Mouse (Mus musculus): ENCODE data around the gene Olfr1441. TPM values are rescaled to one million over a fixed set of nuclear protein-coding genes. Genes with fewer than 3 reads are reported as not detected.

Gene Olfr1441
- not detected for total RNA-seq (2021)
- long read RNA-seq, experiment 1, result 0 reads
- long read RNA-seq, experiment 2, result 0 reads

- DNase-seq (ENCODE audit: low spot score), result no peak
Observed at GRCm38 (mm10) chr19:12417361-12417760, at the start of gene Olfr1441. Gene Olfr1441, plus strand, starts transcription at chr19:12417433.

DNA sequence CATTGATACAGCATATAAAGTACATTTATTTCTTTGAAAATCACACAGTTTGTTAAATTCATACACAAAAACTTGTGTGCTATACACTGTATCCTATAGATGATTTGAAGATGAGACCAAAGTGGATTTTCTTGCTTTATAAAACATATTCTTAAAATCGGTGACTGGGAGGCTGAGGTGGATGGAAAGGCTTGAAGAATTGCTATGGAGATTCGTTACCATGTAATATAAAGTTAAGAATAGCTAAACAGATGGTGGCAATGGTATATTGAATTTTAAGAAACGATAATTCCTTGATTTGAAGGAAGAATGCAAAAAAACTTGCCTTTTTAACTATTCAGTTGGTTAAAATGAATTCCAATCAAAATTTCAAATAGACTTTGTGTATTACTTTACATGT is 44.2 kb upstream of the Olfr1441 start:
- DNase-seq (ENCODE audit: low spot score), result no peak

GRCm38 (mm10) chr19:12374465-12375025 is 42.7 kb upstream of the Olfr1441 start:
- no peak for DNase-seq (ENCODE audit: low spot score)

- no peak for DNase-seq (ENCODE audit: low spot score)
Observed at GRCm38 (mm10) chr19:12386979-12387378, 30.3 kb upstream of the Olfr1441 start, which contains the start of gene Olfr1440. Gene Olfr1440, plus strand, starts transcription at chr19:12387279.

DNA sequence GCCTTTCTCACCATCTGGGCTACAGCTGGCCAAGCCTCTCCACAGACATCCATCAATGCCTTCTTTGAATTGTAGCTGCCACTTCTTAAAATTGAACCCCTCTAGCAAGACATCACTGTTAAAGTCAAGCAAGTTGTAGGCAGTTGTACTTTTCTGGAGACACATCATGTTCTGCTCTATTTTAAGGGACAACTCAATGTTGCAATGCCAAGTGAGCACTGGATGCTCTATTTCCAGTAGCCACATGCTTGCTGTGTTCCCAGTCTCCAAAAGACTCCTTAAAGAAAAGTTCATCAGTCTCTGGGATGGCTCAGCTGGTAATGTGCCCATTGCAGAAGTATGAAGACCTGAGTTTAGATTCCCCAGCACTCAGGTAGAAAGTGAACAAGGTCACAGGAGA is 3.5 kb upstream of the Olfr1441 start:
- no peak for DNase-seq (ENCODE audit: low spot score)

DNA sequence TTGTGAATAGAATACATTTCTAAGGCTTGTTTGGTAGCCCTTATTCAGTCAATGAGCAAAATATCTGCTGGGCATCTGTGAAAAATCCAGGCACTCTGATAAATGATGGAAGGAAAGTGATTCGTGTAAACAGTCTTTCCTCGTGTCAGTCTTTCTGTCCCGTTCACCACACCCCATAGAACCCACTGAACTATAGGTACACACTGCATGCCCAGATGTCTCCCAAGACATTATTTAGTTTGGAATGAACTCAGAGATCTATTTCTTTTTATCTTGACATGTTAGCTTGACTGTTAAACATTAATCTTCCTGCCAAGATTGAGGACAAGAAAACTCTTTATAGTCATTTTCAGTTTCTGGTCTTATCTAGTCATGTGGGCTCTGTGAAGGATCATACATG is 1.1 kb downstream of the Olfr1441 start:
- no peak for DNase-seq (ENCODE audit: low spot score)

- no peak for DNase-seq (ENCODE audit: low spot score)
Observed at GRCm38 (mm10) chr19:12420555-12420954, 3.3 kb downstream of the Olfr1441 start.

DNA sequence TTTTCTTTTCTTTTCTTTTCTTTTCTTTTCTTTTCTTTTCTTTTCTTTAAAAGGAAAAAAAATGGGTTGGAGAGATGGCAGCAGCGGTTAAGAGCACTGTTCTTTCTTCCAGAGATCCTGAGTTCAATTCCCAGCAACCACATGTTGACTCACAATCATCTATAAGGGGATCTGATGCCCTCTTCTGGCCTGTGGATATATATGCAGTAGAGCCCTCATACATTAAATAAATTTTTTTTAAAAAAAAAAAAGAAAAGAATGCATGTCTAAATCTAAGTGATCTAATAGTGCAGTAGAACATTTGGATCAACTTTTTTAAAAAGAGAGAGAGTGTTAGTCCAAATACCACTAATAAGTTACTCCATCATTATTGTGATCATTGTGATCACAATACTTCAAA is 4.4 kb downstream of the Olfr1441 start:
- no peak for DNase-seq (ENCODE audit: low spot score)

- DNase-seq (ENCODE audit: low spot score), result no peak
Observed at GRCm38 (mm10) chr19:12427101-12427500, 9.9 kb downstream of the Olfr1441 start.

- no peak for DNase-seq (ENCODE audit: low spot score)
Observed at GRCm38 (mm10) chr19:12427605-12428004, 10.4 kb downstream of the Olfr1441 start, which contains the start of gene Pfpl. Gene Pfpl, plus strand, starts transcription at chr19:12427905.

DNA sequence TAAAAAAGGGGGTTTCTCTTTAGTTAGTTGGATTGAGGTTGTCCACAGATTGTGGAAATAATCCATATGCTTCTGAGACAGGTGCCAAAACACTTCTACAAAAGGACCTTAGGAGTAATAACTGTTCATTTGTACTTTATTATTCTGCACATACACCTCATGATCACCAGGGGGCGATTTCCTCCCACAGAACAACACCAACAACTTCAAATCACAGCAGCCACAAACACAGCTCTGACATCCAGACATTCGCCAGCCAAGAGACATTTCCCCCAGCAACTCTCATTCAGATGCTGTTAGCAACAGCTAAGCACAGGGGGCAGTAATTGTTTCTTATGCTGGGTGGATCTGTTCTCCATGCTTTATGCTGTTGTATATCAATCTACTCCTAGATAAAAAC is 15.8 kb downstream of the Olfr1441 start:
- DNase-seq (ENCODE audit: low spot score), result peak; percentile 44

DNA sequence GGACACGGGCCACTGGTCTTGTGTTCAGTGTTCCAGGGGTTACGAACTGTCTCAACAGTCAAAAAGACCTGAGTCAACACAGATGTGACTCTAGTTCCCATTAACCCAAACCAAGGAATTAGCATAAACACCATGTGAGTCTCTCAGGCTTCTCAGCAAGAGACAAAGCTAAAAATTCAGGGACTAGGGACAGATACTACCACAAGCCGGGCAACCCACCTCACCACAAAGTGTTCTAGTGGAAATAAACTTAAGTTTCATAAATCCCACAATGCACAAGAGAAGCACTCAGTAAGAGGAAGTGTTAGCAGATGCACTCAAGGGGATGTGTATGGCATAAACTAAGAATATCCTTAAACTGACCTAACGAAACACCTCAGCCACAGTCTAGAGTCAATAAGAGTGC is 17.8 kb downstream of the Olfr1441 start:
- no peak for DNase-seq (ENCODE audit: low spot score)

DNA sequence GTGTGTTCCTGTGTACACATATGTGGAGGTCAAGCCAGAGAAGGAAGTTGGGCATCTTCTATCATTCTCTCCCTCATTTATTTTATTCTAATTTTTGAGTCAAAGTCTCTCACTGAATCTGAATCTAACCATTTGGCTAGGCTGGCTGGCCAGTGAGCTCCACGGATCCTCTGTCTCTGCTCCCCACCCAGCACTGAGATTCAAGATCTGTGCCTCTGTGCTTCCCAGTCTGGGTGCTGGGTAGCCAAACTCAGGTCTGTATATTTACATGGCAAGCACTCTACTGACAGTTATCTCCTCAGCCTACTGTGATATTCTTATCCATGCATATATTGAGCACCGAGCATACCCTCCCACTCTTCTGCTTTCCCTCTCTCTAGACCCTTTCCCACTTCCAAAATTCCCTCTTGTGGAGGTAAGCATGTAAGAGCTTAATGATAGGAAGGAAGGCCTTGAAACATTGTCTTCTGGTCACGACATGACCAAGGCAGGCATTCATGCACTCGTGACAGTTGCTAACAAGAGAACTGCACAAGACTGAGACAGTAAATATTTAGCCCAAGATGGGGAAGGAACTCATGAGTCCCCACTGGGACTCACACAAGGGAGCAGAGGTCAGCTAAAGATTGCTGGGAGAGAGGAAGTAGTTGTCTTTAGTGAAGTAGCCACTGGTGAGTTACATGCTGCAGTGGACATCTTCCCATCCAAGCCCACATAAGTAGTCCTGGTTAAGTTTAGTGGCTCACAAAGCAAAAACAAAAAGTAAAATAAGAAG is 18.7 kb downstream of the Olfr1441 start:
- DNase-seq (ENCODE audit: low spot score), result no peak

DNA sequence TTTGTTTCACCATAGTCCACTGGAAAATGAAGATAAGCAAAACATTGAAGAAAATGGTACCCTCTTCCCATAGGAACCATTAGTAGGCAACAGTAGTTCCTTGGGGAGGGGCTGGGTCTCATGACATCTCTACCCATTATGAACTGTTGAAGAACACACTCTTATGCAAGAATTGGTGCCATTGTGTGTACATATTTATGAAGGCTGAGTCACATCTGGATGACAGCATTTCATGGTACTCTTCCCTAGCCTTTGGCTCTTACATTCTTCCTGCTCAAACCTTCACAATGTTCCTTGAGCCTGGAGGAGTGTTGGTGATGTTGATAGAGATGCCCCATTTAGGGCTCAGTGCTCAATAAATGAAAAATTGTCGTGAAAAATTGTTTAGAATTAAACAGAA is 22.3 kb downstream of the Olfr1441 start:
- DNase-seq (ENCODE audit: low spot score), result no peak

DNA sequence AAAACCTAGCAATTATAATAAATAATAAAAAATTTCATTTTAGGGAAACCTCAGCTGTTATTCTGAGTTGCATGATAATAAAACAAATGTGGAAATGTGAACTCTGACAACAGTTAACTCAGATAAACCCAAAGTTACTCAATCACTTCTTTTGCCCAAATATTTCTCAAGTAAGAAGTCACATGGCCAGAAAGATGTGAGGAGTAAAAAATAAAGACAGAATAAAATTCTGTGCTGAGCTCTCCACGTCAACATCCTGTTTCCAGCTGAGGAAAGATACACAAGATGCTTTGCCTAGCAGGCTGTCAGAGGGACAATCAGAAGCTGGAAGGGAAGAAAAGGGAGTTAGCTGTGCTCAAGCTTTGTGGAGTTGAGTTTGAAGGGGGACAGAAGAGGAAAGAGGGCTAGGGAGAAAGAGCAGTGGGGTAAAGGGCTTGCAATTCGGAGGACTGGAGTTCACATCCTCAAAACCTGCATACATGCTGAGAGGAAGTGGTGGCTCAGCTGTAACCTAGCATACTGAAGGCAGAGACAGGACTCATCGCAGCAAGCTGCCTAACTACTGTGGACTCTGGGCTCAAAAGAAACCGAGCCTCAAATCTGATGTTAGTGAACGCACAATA is 23.0 kb downstream of the Olfr1441 start:
- DNase-seq (ENCODE audit: low spot score), result no peak

GRCm38 (mm10) chr19:12442560-12442959 is 25.3 kb downstream of the Olfr1441 start:
- no peak for DNase-seq (ENCODE audit: low spot score)

DNA sequence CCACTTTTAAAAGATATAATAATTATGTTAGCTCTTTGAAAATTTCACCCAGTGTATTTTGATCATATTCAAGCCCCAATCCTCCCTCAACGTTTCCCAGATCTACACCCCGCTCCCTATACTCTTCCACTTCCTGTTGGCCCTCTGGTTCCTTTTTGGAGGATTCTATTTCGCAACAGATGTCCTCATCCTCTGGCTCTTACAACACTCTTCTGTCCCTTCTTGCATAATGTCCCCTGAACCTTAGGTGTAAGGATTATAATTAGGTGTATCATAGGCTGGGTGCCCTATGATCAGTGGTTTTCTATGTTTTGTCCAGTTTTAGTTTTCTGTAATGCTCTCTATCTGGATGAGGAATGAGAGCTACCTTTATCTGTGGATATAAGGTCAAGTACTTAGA is 27.8 kb downstream of the Olfr1441 start:
- no peak for DNase-seq (ENCODE audit: low spot score)

GRCm38 (mm10) chr19:12457401-12458066 is 40.3 kb downstream of the Olfr1441 start:
- DNase-seq (ENCODE audit: low spot score), result no peak

- no peak for DNase-seq (ENCODE audit: low spot score)
Observed at GRCm38 (mm10) chr19:12459516-12459915, 42.3 kb downstream of the Olfr1441 start.

- no peak for DNase-seq (ENCODE audit: low spot score)
Observed at GRCm38 (mm10) chr19:12460282-12461249, 43.3 kb downstream of the Olfr1441 start, which contains the start of gene Mpeg1. Gene Mpeg1, plus strand, starts transcription at chr19:12460779.
